26 mouse cellular contexts compared by ENCODE assay signal in genomic region chr3:88090106-88090505, GRCm38 (mm10). TPM values are rescaled to one million over a fixed set of nuclear protein-coding genes. Genes with fewer than 3 reads are reported as not detected.
A peak's percentile ranks its signal among the peaks of the same experiment; 100 is the strongest.
DNase-seq lines count a peak whose midpoint lies in the region; ATAC-seq and TF ChIP-seq lines count a peak whose summit lies in the region.
"Had no signal": no experiment of that assay in that cellular context is flagged by ENCODE, and none has a peak within 500 bp of the region (broad histone marks: within the 10 kb centered on the region; RNA-seq: fewer than 3 reads in every experiment).

No protein-coding gene starts in this region.

- no peak for DNase-seq in embryonic facial prominence, embryonic 10.5 days (ENCODE audit: low spot score)
- peak; percentile 64 for DNase-seq in gastrocnemius, adult 2 months
- no peak for DNase-seq in gastrocnemius, postnatal 10 days
- DNase-seq in skeletal muscle tissue, adult 2 months (ENCODE audit: low read depth, low spot score): peak; percentile 51
- DNase-seq: adrenal gland, adult 2 months; adrenal gland, postnatal 10 days; adrenal gland, postnatal 25 days; B cell, adult 2 months; cerebellum, adult 11 months; cerebellum, adult 8-10 months; cerebellum, adult 9-11 months; embryo, embryonic 11 days had no signal

- no peak for ATAC-seq in embryonic facial prominence, embryonic 12.5 days (ENCODE audit: insufficient number of reproducible peaks, insufficient read depth, low FRiP score, low TSS enrichment)
- ATAC-seq: CD4-positive, CD25-positive, alpha-beta regulatory T cell, adult 4 months; forebrain, embryonic 14.5 days; forebrain, embryonic 16.5 days had no signal

- no peak overlapping the region for H3K4me3 ChIP-seq in embryonic facial prominence, embryonic 12.5 days
- no peak overlapping the region for H3K4me3 ChIP-seq in embryonic facial prominence, embryonic 10.5 days
- no peak overlapping the region for H3K4me3 ChIP-seq in gastrocnemius, adult 2 months
- H3K4me3 ChIP-seq: embryonic facial prominence, embryonic 13.5 days; embryonic facial prominence, embryonic 15.5 days; erythroblast, embryonic 14.5 days; forebrain, embryonic 10.5 days; forebrain, embryonic 12.5 days had no signal

- peaks cover 77% of the 10 kb centered on the region for H3K36me3 ChIP-seq in embryonic facial prominence, embryonic 12.5 days
- peaks cover 99% of the 10 kb centered on the region for H3K36me3 ChIP-seq in embryonic facial prominence, embryonic 10.5 days (replicated peaks)

- no peak overlapping the region for H3K4me2 ChIP-seq in embryonic facial prominence, embryonic 12.5 days (replicated peaks)
- H3K4me2 ChIP-seq: embryonic facial prominence, embryonic 13.5 days; embryonic facial prominence, embryonic 15.5 days; forebrain, embryonic 12.5 days had no signal

- H3K4me1 ChIP-seq in embryonic facial prominence, embryonic 12.5 days: no peaks in the 10 kb centered on the region
- H3K4me1 ChIP-seq in embryonic facial prominence, embryonic 10.5 days: no peaks in the 10 kb centered on the region
- H3K4me1 ChIP-seq: embryonic facial prominence, embryonic 13.5 days; embryonic facial prominence, embryonic 15.5 days; forebrain, embryonic 10.5 days; forebrain, embryonic 12.5 days had no signal

- 0 out of 2 replicates have a peak overlapping the region, but pooled peaks have one; percentile 15 for H3K9ac ChIP-seq in embryonic facial prominence, embryonic 12.5 days
- H3K9ac ChIP-seq: embryonic facial prominence, embryonic 13.5 days; embryonic facial prominence, embryonic 15.5 days; forebrain, embryonic 12.5 days had no signal

- intact Hi-C loops in gastrocnemius, adult 2 months (cut with DNase I): no loop called here

- H3K27ac ChIP-seq in embryonic facial prominence, embryonic 12.5 days: no peak overlapping the region
- no peak overlapping the region for H3K27ac ChIP-seq in embryonic facial prominence, embryonic 10.5 days (replicated peaks)
- peak overlapping the region; percentile 59 for H3K27ac ChIP-seq in gastrocnemius, adult 2 months
- H3K27ac ChIP-seq: embryonic facial prominence, embryonic 13.5 days; embryonic facial prominence, embryonic 15.5 days; forebrain, embryonic 10.5 days; forebrain, embryonic 12.5 days had no signal

- no peaks in the 10 kb centered on the region for H3K27me3 ChIP-seq in embryonic facial prominence, embryonic 12.5 days
- no peaks in the 10 kb centered on the region for H3K27me3 ChIP-seq in embryonic facial prominence, embryonic 10.5 days (replicated peaks; ENCODE audit: low read depth, poor library complexity, severe bottlenecking)
- H3K27me3 ChIP-seq: CH12.LX; embryonic facial prominence, embryonic 13.5 days; embryonic facial prominence, embryonic 15.5 days; forebrain, embryonic 12.5 days had no signal

- TF ChIP-seq CTCF in gastrocnemius, adult 2 months (IDR thresholded peaks at IDR 0.05): no peak

- H3K9me3 ChIP-seq in embryonic facial prominence, embryonic 12.5 days: no peaks in the 10 kb centered on the region
- no peaks in the 10 kb centered on the region for H3K9me3 ChIP-seq in embryonic facial prominence, embryonic 10.5 days
- H3K9me3 ChIP-seq: embryonic facial prominence, embryonic 13.5 days; embryonic facial prominence, embryonic 15.5 days; forebrain, embryonic 10.5 days; forebrain, embryonic 12.5 days; G1E had no signal

- 88% methylated on average over 7 of the region's 7 CpGs for WGBS in embryonic facial prominence, embryonic 12.5 days
- 94% methylated on average over 7 of the region's 7 CpGs for WGBS in embryonic facial prominence, embryonic 10.5 days

RNA-seq across cellular contexts. Expression of gene Iqgap3, which starts 8.3 kb away (rescaled TPM):
- polyA plus RNA-seq in embryonic facial prominence, embryonic 12.5 days (2016; fragmentation: Nextera tagmentation; extraction: Ambion mirVana): 24.4 and 25.8 TPM in 2 replicates
- 27.3 and 28.2 TPM in 2 replicates for polyA plus RNA-seq in embryonic facial prominence, embryonic 10.5 days (2016; fragmentation: Nextera tagmentation; extraction: Ambion mirVana)
- total RNA-seq in gastrocnemius, adult 2 months (2021): under 1 TPM; 0.15 to 0.20 TPM
- 1 to 10 TPM; 5.6 to 8.3 TPM for total RNA-seq in gastrocnemius, postnatal 10 days (2021)

RNA-seq across cellular contexts. Expression of gene Ttc24, which starts 12.0 kb away (rescaled TPM):
- polyA plus RNA-seq in embryonic facial prominence, embryonic 12.5 days (2016; fragmentation: Nextera tagmentation; extraction: Ambion mirVana): 0.32 and 0.46 TPM in 2 replicates
- 0.09 and 0.24 TPM in 2 replicates for polyA plus RNA-seq in embryonic facial prominence, embryonic 10.5 days (2016; fragmentation: Nextera tagmentation; extraction: Ambion mirVana)
- total RNA-seq in gastrocnemius, adult 2 months (2021): not detected
- not detected for total RNA-seq in gastrocnemius, postnatal 10 days (2021)
- total RNA-seq: adrenal gland, adult 2 months; adrenal gland, postnatal 10 days; adrenal gland, postnatal 25 days; adrenal gland, postnatal 4 days; CH12.LX; common myeloid progenitor, adult 5-6 weeks had no signal
- polyA plus RNA-seq: adrenal gland, adult 2 months; brain, embryonic 14.5 days; CD4-positive, CD25-positive, alpha-beta regulatory T cell, adult 4 months; erythroblast, embryonic 14.5 days; forebrain, embryonic 10.5 days; forebrain, embryonic 14.5 days; forebrain, embryonic 16.5 days; G1E had no signal

RNA-seq across cellular contexts. Expression of gene Naxe, which starts 31.8 kb away (rescaled TPM):
- 183 and 187 TPM in 2 replicates for polyA plus RNA-seq in embryonic facial prominence, embryonic 12.5 days (2016; fragmentation: Nextera tagmentation; extraction: Ambion mirVana)
- polyA plus RNA-seq in embryonic facial prominence, embryonic 10.5 days (2016; fragmentation: Nextera tagmentation; extraction: Ambion mirVana): 126 and 145 TPM in 2 replicates
- 10 to 100 TPM; 37.9 to 52.0 TPM for total RNA-seq in gastrocnemius, adult 2 months (2021)
- 10 to 100 TPM; 52.5 to 57.1 TPM for total RNA-seq in gastrocnemius, postnatal 10 days (2021)

RNA-seq across cellular contexts. Expression of gene Gpatch4, which starts 47.2 kb away (rescaled TPM):
- polyA plus RNA-seq in embryonic facial prominence, embryonic 12.5 days (2016; fragmentation: Nextera tagmentation; extraction: Ambion mirVana): 32.7 and 34.6 TPM in 2 replicates
- polyA plus RNA-seq in embryonic facial prominence, embryonic 10.5 days (2016; fragmentation: Nextera tagmentation; extraction: Ambion mirVana): 52.2 and 52.4 TPM in 2 replicates
- 10 to 100 TPM; 17.9 to 19.6 TPM for total RNA-seq in gastrocnemius, adult 2 months (2021)
- 10 to 100 TPM; 12.5 to 14.7 TPM for total RNA-seq in gastrocnemius, postnatal 10 days (2021)

RNA-seq across cellular contexts. Expression of gene Mef2d, which starts 52.1 kb away (rescaled TPM):
- 16.9 and 17.7 TPM in 2 replicates for polyA plus RNA-seq in embryonic facial prominence, embryonic 12.5 days (2016; fragmentation: Nextera tagmentation; extraction: Ambion mirVana)
- 11.1 and 12.1 TPM in 2 replicates for polyA plus RNA-seq in embryonic facial prominence, embryonic 10.5 days (2016; fragmentation: Nextera tagmentation; extraction: Ambion mirVana)
- total RNA-seq in gastrocnemius, adult 2 months (2021): 100 to 1,000 TPM; 173 to 184 TPM
- total RNA-seq in gastrocnemius, postnatal 10 days (2021): 100 to 1,000 TPM; 148 to 163 TPM

Comparison
In these comparisons a context has a peak if more than half of its experiments do, and no peak if none do; other contexts are left out.
1. DNase-seq: peak in gastrocnemius, adult 2 months (single experiment) and skeletal muscle tissue, adult 2 months (single experiment); none in embryonic facial prominence, embryonic 10.5 days (single experiment) and gastrocnemius, postnatal 10 days (single experiment).
2. RNA of gene Iqgap3, which starts 8.3 kb away (total RNA-seq): 5.6 to 8.3 TPM in gastrocnemius, postnatal 10 days; 0.15 to 0.20 TPM in gastrocnemius, adult 2 months; every median in the first group is over 4 times any median in the second.